Mouse (Mus musculus): Measurements from ENCODE around the gene 1110008L16Rik. TPM values are rescaled to one million over a fixed set of nuclear protein-coding genes. Genes with fewer than 3 reads are reported as not detected.
"Not testable (repeated sequence)": the region's sequence is repeated elsewhere in the genome, so short reads cannot be mapped to it uniquely, and the experiment has no call there.

Gene 1110008L16Rik
- total RNA-seq, 2 experiments from 2014 or later: 10.4 to 10.7 TPM

- intact Hi-C loops (cut with DNase I): no loop called here
- H3K27ac ChIP-seq: peak overlapping the region; percentile 68
Observed at GRCm38 (mm10) chr12:55387788-55388465, 88.5 kb downstream of the 1110008L16Rik start.

DNA sequence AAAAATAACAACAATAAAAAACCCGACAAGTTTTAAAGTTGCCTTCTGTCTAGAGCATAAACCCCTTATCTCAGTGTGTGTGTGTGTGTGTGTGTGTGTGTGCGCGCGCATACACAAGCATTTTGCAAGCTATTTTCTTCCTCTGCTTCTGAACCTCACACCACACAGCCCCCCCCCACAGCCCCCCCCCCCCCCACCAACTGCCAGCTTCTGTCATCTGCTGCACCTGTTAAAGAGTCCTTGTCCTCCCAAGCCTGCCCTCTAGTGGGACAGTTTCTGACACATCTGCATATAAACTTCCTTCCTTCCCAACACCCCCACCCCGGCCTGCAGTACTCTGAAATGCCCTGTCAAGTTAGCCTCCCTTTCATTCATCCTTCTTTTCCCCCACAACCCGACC lies 89.1 kb downstream of the 1110008L16Rik start:
- intact Hi-C loops (cut with DNase I): no loop called here
- no peak overlapping the region for H3K4me3 ChIP-seq
- peak overlapping the region; percentile 68 for H3K27ac ChIP-seq
- peak; percentile 36 for TF ChIP-seq CTCF (IDR thresholded peaks at IDR 0.05)
- DNase-seq: peak; percentile 49

More at GRCm38 (mm10) chr12:55387788-55388465, 88.5 kb downstream of the 1110008L16Rik start:
- no peak for TF ChIP-seq CTCF (IDR thresholded peaks at IDR 0.05)
- H3K4me3 ChIP-seq: no peak overlapping the region
- no peak for DNase-seq

DNA sequence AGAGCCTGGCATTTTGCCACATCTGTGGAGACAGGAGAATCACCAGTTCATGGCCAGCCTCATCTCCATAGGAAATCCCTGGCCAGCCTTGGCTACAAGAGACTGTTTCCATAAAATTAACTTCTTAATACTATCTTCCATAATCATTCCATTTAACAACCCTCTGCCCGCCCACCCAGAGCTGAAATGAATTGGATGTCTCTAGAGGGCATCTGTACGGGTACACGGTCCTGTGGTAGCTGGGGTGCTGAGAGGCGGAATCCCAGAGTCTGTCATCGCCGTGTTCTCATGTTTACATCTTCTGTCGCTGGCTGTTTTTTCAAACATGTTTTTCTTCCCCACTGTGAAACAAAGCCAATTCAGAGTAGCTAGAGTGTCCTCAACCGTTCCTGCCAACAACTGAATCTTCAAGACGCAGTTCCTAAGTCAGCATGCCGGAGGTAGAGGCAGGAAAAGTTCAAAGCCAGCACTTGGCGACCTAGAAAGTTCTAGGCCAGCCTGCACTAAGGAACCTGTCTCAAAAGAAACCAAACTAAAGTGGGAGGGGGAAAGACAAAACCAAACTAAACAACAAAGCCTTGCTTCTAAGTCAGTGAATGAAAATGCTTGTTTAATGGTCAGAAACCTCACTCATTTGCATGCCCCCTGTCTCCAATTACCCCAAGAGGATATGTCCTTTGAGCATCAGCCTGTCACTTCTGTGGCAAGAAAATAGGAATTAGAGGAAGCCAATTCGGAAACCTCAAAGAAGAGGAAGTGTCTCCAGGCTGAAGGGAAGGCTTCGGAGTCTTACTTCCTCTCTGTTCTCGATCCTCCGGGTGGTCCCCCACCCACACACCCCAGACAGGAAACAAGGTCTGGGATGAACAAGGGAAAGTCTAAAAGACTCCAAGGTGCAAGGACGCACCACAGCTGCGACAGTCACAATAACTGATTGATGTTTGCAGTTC lies 90.0 kb downstream of the 1110008L16Rik start:
- H3K27ac ChIP-seq: peak overlapping the region; percentile 46
- intact Hi-C loops (cut with DNase I): loop anchor here (5.0 kb wide), 1 partner anchor 32 kb away; no protein-coding TSS in a partner anchor
- TF ChIP-seq CTCF (IDR thresholded peaks at IDR 0.05): no peak
- H3K4me3 ChIP-seq: no peak overlapping the region
- DNase-seq: no peak

DNA sequence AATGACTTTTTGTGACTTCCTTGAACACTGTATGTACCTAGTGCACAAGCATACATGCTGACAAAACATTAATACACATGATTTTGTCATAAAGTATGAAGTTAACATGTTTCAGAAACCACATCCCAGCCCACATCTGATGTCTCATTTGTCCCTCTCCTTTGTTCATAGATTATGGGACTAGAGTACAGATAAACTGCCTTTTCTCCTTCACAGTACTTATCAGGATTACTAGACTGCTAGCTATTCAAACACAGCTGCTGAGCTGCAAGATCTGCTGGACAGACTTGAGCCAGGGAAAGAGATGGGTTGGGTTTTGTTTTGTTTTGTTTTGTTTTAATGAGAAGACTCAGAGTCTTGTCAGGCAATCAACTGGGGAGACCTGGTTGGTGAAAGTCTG lies 92.7 kb downstream of the 1110008L16Rik start:
- DNase-seq: no peak
- TF ChIP-seq CTCF (IDR thresholded peaks at IDR 0.05): no peak
- Histone ChIP-seq H3K27ac (no peak overlapping the region), H3K4me3 (no peak overlapping the region)
- intact Hi-C loops (cut with DNase I): loop anchor here (5.0 kb wide), 1 partner anchor 35 kb away; no protein-coding TSS in a partner anchor

DNA sequence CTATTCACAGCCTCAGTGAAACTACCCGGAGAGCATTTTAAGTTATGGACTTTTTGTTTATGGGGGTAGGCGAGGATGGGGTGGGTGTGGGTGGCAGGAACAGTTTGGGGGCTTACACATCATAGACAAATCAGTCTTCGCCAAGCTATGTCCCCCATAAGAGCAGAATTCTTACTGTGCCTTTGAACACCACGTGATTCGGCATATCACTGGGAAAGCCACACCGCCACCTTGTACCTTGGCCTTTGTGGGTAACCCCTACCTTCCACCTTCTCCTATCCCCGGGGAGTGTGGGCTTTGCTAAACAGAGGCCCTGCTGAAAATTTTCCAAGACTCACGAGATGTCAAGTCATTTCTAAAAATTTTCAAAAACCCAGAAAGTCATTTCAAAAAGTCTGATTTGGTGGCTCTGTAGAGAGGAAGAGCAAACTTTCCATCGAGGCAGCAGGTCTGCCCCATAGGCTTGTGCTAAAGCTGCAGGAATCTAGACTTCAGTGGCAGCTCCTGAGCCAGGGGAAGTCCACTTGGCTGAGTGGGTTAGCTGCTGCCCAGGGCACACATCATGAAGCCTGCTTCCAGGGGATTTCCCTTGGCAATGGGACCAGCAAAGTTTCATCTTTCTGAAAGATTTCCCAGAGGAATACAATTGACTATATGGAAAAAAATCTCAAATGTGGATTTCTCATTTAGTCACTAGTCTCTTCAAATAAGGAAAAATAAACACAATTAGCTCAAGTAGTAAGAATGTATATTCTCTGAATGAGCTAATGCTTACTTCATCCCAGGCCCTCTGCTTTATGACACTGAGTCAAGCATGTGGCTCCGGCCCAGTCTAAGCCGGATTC lies 93.6 kb downstream of the 1110008L16Rik start:
- intact Hi-C loops (cut with DNase I): loop anchor here (5.0 kb wide), 1 partner anchor 36 kb away; no protein-coding TSS in a partner anchor

DNA sequence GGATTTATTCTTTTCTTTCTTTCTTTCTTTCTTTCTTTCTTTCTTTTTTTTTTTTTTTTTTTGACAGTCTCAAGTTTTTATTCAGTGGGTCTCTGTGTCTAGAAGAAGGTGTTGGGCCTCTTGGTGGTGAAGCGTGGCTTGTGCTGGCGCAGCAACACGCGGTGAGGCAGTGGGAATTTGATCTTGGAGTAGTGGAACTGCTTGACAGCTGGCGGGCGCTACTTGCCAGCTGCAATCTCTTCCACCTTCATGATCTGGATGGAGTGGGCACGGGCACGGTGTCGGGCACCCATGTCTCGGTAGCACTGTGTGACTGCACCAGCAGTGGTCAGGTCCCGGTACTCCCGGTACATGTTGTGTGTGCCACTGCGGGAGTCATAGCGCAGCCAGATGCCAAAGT lies 96.2 kb downstream of the 1110008L16Rik start:
- not testable (repeated sequence) for H3K4me3 ChIP-seq, H3K27ac ChIP-seq
- intact Hi-C loops (cut with DNase I): loop anchor here (5.0 kb wide), 1 partner anchor 47 kb away; no protein-coding TSS in a partner anchor
- peak; percentile 52 for DNase-seq

More for the DNA sequence above, 93.6 kb downstream of the 1110008L16Rik start:
- Histone ChIP-seq H3K27ac (no peak overlapping the region), H3K4me3 (no peak overlapping the region)
- DNase-seq: no peak
- TF ChIP-seq CTCF (IDR thresholded peaks at IDR 0.05): no peak

DNA sequence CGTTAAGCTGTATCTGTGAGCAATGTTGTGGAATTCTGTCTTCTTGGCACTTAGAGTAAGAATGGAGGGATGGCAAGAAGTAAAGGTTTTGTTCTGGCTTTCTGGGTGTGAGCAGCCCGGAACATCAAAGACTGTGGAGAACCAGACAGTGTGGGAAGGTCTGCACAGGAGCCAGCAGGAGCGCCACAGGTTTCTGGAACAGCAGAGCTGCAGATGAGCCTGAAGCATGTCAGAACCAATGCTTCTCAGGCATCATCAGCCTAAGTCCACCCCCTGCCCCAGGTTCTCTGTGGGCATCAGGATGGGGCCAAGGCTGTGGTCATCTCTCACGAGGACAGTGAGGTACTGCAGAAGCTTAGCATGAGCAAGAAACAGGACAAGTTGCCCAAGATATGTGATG lies 97.2 kb downstream of the 1110008L16Rik start:
- no peak for TF ChIP-seq CTCF (IDR thresholded peaks at IDR 0.05)
- H3K27ac ChIP-seq: no peak overlapping the region
- no peak overlapping the region for H3K4me3 ChIP-seq
- DNase-seq: no peak
- intact Hi-C loops (cut with DNase I): loop anchor here (5.0 kb wide), 1 partner anchor 46 kb away; no protein-coding TSS in a partner anchor

GRCm38 (mm10) chr12:55397544-55398239 lies 98.3 kb downstream of the 1110008L16Rik start:
- intact Hi-C loops (cut with DNase I): loop anchor here (1.0 to 5.0 kb wide), 2 partner anchors 45 to 95 kb away; partner anchors contain the start of gene Nfkbia
- DNase-seq: no peak
- Histone ChIP-seq H3K27ac (peak overlapping the region; percentile 95), H3K4me3 (peak overlapping the region; percentile 81)
- no peak for TF ChIP-seq CTCF (IDR thresholded peaks at IDR 0.05)

DNA sequence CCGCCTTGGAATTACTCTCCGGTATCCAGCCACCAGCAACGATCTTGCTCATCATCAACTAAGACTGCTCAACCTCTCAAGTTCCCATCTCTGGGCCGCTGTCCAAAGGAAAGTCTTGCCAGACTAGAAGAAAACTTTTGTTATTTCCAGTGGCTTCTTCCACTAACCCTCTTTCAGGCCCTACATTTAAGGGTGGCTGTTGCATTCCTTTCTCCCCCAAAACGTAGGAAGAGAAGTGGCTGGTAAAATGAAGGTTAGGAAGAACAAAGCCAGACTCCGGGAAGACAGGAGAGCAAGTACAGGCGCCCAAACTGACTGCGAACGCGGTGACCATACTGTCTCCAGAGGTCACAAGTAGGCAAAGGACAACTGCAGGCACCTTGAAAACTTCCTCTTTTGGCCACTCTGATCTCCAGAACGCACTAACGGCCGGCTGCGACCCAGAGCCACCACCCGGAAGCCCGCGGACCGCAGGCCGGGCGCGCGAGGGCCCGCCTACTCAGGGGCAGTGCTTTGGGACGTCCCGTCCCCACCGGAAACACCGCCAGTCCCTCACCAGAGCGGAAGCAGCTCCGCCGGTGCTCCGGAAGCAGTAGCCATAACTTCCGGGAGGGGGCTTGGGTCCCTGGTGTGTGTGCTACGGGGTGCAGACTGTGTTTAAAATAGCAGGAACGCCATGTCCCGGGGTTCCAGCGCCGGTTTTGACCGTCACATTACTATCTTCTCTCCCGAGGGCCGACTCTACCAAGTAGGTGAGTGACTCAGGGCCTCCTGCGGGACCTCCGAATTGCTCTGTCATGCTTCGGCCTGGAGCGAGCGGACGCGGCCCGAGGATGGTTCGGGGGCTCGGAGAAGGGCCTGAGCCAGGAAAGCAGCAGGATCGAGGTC lies 99.1 kb downstream of the 1110008L16Rik start:
- peak overlapping the region; percentile 81 for H3K4me3 ChIP-seq
- H3K27ac ChIP-seq: peak overlapping the region; percentile 95
- peak; percentile 96 for DNase-seq
- intact Hi-C loops (cut with DNase I): loop anchor here (1.0 to 5.0 kb wide), 2 partner anchors 44 to 94 kb away; partner anchors contain the start of gene Nfkbia
- TF ChIP-seq CTCF (IDR thresholded peaks at IDR 0.05): peak; percentile 8; the same call in 1 of the 2 replicates

GRCm38 (mm10) chr12:55399128-55399677 lies 99.8 kb downstream of the 1110008L16Rik start:
- no peak for TF ChIP-seq CTCF (IDR thresholded peaks at IDR 0.05)
- Histone ChIP-seq H3K4me3 (peak overlapping the region; percentile 81), H3K27ac (peak overlapping the region; percentile 95)
- DNase-seq: no peak
- intact Hi-C loops (cut with DNase I): loop anchor here (5.0 kb wide), 1 partner anchor 43 kb away; no protein-coding TSS in a partner anchor
